Mouse (Mus musculus) MEL (cell line): ENCODE data around the gene Bicdl1. TPM values are rescaled to one million over a fixed set of nuclear protein-coding genes. Genes with fewer than 3 reads are reported as not detected.

ENCODE experiments used
- DNase-seq: peaks from one replicate; pipeline ENCODE4 v3.0.0; 2011; ENCODE audit warnings: low read depth, low spot score
- H3K27ac ChIP-seq: 2 replicates; pipeline ENCODE4 v1.5.1; 2012; ENCODE audit warnings: low read depth, mild to moderate bottlenecking, control low read depth, low read length, moderate library complexity; ENCODE audit not compliant: control insufficient read depth
- H3K27me3 ChIP-seq, 2 experiments: fragments of 150-350 bp in 1 of 2; sonication (generic) in 1 of 2; 2 replicates each; pipeline ENCODE4 v1.6.1; 2012; ENCODE audit warnings: low read length in 2 of 2, mild to moderate bottlenecking in 2 of 2, improper control_type of control experiment in 1 of 2, moderate library complexity in 1 of 2; ENCODE audit not compliant: insufficient read depth in 2 of 2, control insufficient read depth in 1 of 2
- H3K36me3 ChIP-seq, 2 experiments: 2 replicates each; pipeline ENCODE4 v1.6.1; 2012 to 2014; ENCODE audit warnings: low read length in 2 of 2, improper control_type of control experiment in 1 of 2, inconsistent platforms in 1 of 2, mild to moderate bottlenecking in 1 of 2; ENCODE audit not compliant: insufficient read depth in 2 of 2, control insufficient read depth in 1 of 2
- H3K4me1 ChIP-seq, 2 experiments: fragments of 150-350 bp in 1 of 2; sonication (generic) in 1 of 2; 2 replicates each; pipeline ENCODE4 v1.6.1; 2012; ENCODE audit warnings: low read length in 2 of 2, improper control_type of control experiment in 1 of 2, mild to moderate bottlenecking in 1 of 2; ENCODE audit not compliant: insufficient read depth in 2 of 2, control insufficient read depth in 1 of 2
- H3K4me3 ChIP-seq, 2 experiments: fragments of 150-350 bp in 1 of 2; sonication (generic) in 1 of 2; 2 replicates each; pipeline ENCODE4 v1.5.1; 2012; ENCODE audit warnings: low read depth in 2 of 2, low read length in 2 of 2, mild to moderate bottlenecking in 2 of 2, moderate library complexity in 2 of 2, control low read depth in 1 of 2, improper control_type of control experiment in 1 of 2; ENCODE audit not compliant: control insufficient read depth in 1 of 2, insufficient read depth in 1 of 2
- H3K79me2 ChIP-seq: 2 replicates; pipeline ENCODE4 v1.6.1; 2012; ENCODE audit warnings: mild to moderate bottlenecking, low read length, moderate library complexity; ENCODE audit not compliant: control insufficient read depth, poor library complexity, insufficient read depth
- H3K9ac ChIP-seq: 2 replicates; pipeline ENCODE4 v1.6.1; 2012; ENCODE audit warnings: low read depth, mild to moderate bottlenecking, control low read depth, low read length, moderate library complexity; ENCODE audit not compliant: control insufficient read depth, poor library complexity, severe bottlenecking
- H3K9me3 ChIP-seq: fragments of 150-350 bp; sonication (generic); replicated peaks from 2 replicates; pipeline ENCODE4 v1.6.1; 2012; ENCODE audit warnings: mild to moderate bottlenecking, low read length, improper control_type of control experiment, moderate library complexity; ENCODE audit not compliant: insufficient read depth
- BHLHE40 ChIP-seq: IDR thresholded peaks from 2 replicates; pipeline ENCODE4 v1.6.1; 2012; ENCODE audit warnings: low read depth, mild to moderate bottlenecking, inconsistent platforms, low read length, improper control_type of control experiment, borderline replicate concordance
- CHD2 ChIP-seq: IDR thresholded peaks from 2 replicates; pipeline ENCODE4 v1.6.1; 2011; ENCODE audit warnings: low read length, improper control_type of control experiment
- E2F4 ChIP-seq: IDR thresholded peaks from 2 replicates; pipeline ENCODE4 v1.6.1; 2011; ENCODE audit warnings: low read depth, low read length, improper control_type of control experiment, borderline replicate concordance
- ETS1 ChIP-seq: IDR thresholded peaks from 2 replicates; pipeline ENCODE4 v1.6.1; 2012; ENCODE audit warnings: low read depth, mild to moderate bottlenecking, inconsistent platforms, low read length, improper control_type of control experiment, moderate library complexity
- GABPA ChIP-seq: IDR thresholded peaks from 2 replicates; pipeline ENCODE4 v1.6.1; 2012; ENCODE audit warnings: low read depth, mild to moderate bottlenecking, inconsistent platforms, low read length, improper control_type of control experiment, moderate library complexity
- MYB ChIP-seq: IDR thresholded peaks from 2 replicates; pipeline ENCODE4 v1.6.1; 2011; ENCODE audit warnings: mild to moderate bottlenecking, low read depth, low read length, improper control_type of control experiment
- NELFE ChIP-seq: IDR thresholded peaks from 2 replicates; pipeline ENCODE4 v1.6.1; 2011; ENCODE audit warnings: low read depth, low read length, improper control_type of control experiment
- RAD21 ChIP-seq: IDR thresholded peaks from 2 replicates; pipeline ENCODE4 v1.6.1; 2011; ENCODE audit warnings: mild to moderate bottlenecking, low read depth, low read length, improper control_type of control experiment
- RCOR1 ChIP-seq: IDR thresholded peaks from 2 replicates; pipeline ENCODE4 v1.6.1; 2012; ENCODE audit warnings: low read depth, mild to moderate bottlenecking, inconsistent platforms, low read length, improper control_type of control experiment
- SMC3 ChIP-seq: IDR thresholded peaks from 2 replicates; pipeline ENCODE4 v1.6.1; 2011; ENCODE audit warnings: low read depth, low read length, improper control_type of control experiment
- TAL1 ChIP-seq: IDR thresholded peaks from 2 replicates; pipeline ENCODE4 v1.6.1; 2012; ENCODE audit warnings: mild to moderate bottlenecking, inconsistent platforms, low read length, moderate library complexity, mixed read lengths
- TBP ChIP-seq: IDR thresholded peaks from 2 replicates; pipeline ENCODE4 v1.8.0; 2011; ENCODE audit warnings: low read depth, low read length, improper control_type of control experiment
- UBTF ChIP-seq: IDR thresholded peaks from 2 replicates; pipeline ENCODE4 v1.6.1; 2012; ENCODE audit warnings: low read depth, mild to moderate bottlenecking, inconsistent platforms, low read length, improper control_type of control experiment, moderate library complexity, borderline replicate concordance; ENCODE audit not compliant: insufficient read depth
- ZC3H11A ChIP-seq: IDR thresholded peaks from 2 replicates; pipeline ENCODE4 v1.6.1; 2012; ENCODE audit warnings: low read depth, mild to moderate bottlenecking, inconsistent platforms, low read length, improper control_type of control experiment
- ZNF384 ChIP-seq: IDR thresholded peaks from 2 replicates; pipeline ENCODE4 v1.6.1; 2012; ENCODE audit warnings: low read depth, mild to moderate bottlenecking, inconsistent platforms, low read length, improper control_type of control experiment
- polyA plus RNA-seq, 2 experiments: library from polyadenylated mRNA; stranded (reverse) in 1 of 2; unstranded in 1 of 2; fragments of >175 nt in 1 of 2; fragments of >200 nt in 1 of 2; gene quantifications; 2 replicates each; pipeline versions ENCODE4 v1.2.1 to v1.2.4; 2012; ENCODE audit warnings: low replicate concordance in 2 of 2, low read depth in 1 of 2; ENCODE audit not compliant: insufficient read length in 2 of 2, insufficient read depth in 1 of 2, missing spikeins in 1 of 2
- total RNA-seq: library from RNA; depleted of rRNA; stranded (reverse); fragments of 300-350 nt; gene quantifications from 2 replicates; pipeline ENCODE4 v1.2.3, GENCODE M21; 2012

Bicdl1 gene
- total and polyA plus RNA-seq, 3 experiments = 3.5 to 13.4 TPM; not detected in 1

GRCm38 (mm10) chr5:115758431-115759180 is 27.2 kb upstream of the Bicdl1 start:
- peaks cover 0 to 19% of the 10 kb centered on the region in 2 experiments; a peak in 2 of 4 replicates for H3K36me3 ChIP-seq
- no peak overlapping the region for H3K9ac ChIP-seq
- H3K4me1 ChIP-seq = peaks cover 5 to 25% of the 10 kb centered on the region in 2 experiments; a peak in 2 of 4 replicates
- peak; percentile 56 for DNase-seq
- TF ChIP-seq RAD21 = no peak
- peak; percentile 17; the same call in 1 of the 2 replicates for TF ChIP-seq SMC3
- H3K27me3 ChIP-seq = no peaks in the 10 kb centered on the region; a peak in 1 of 4 replicates
- no peak overlapping the region for H3K4me3 ChIP-seq
- no peaks in the 10 kb centered on the region for H3K79me2 ChIP-seq
- H3K27ac ChIP-seq = no peak overlapping the region
- no peaks in the 10 kb centered on the region for H3K9me3 ChIP-seq

- DNase-seq = no peak
- no peak overlapping the region for H3K4me3 ChIP-seq
- no peaks in the 10 kb centered on the region for H3K79me2 ChIP-seq
- H3K36me3 ChIP-seq = peaks cover 0 to 19% of the 10 kb centered on the region in 2 experiments; a peak in 2 of 4 replicates
- TF ChIP-seq MYB (no peak), CHD2 (no peak), NELFE (no peak), ZNF384 (no peak), BHLHE40 (no peak), TAL1 (no peak), UBTF (no peak), SMC3 (no peak), TBP (no peak), E2F4 (no peak), GABPA (no peak), ZC3H11A (no peak), RCOR1 (no peak), ETS1 (no peak)
- no peak overlapping the region for H3K27ac ChIP-seq
- no peak overlapping the region for H3K9ac ChIP-seq
- no peaks in the 10 kb centered on the region for H3K9me3 ChIP-seq
- peaks cover 5 to 25% of the 10 kb centered on the region in 2 experiments; a peak in 2 of 4 replicates for H3K4me1 ChIP-seq
- H3K27me3 ChIP-seq = no peaks in the 10 kb centered on the region; a peak in 1 of 4 replicates
These were observed 26.1 kb upstream of the Bicdl1 start for GRCm38 (mm10) chr5:115757516-115757915.
